Comparison of ENCODE assay signal across 24 mouse cellular contexts in genomic region chr5:105060224-105060623, GRCm38 (mm10).
DNase-seq lines count a peak whose midpoint lies in the region; ATAC-seq lines count a peak whose summit lies in the region.
"Had no signal": no experiment of that assay in that cellular context is flagged by ENCODE, and none has a peak within 500 bp of the region (broad histone marks: within the 10 kb centered on the region; RNA-seq: fewer than 3 reads in every experiment).

No protein-coding gene starts in this region.

- no peaks in the 10 kb centered on the region for H3K4me1 ChIP-seq in forebrain, embryonic 16.5 days (replicated peaks; ENCODE audit: control insufficient read depth, insufficient read depth, low read length)
- H3K4me1 ChIP-seq: forebrain, embryonic 10.5 days; forebrain, embryonic 13.5 days; heart, embryonic 15.5 days; hindbrain, embryonic 12.5 days; hindbrain, embryonic 15.5 days had no signal

- H3K4me2 ChIP-seq in forebrain, embryonic 16.5 days (ENCODE audit: low read length): no peak overlapping the region
- H3K4me2 ChIP-seq: forebrain, embryonic 13.5 days; heart, embryonic 12.5 days; heart, embryonic 15.5 days; hindbrain, embryonic 12.5 days; hindbrain, embryonic 15.5 days had no signal

- WGBS in forebrain, embryonic 16.5 days: 94% methylated on average over 2 of the region's 2 CpGs

- H3K27me3 ChIP-seq in forebrain, embryonic 16.5 days (replicated peaks; ENCODE audit: control insufficient read depth, insufficient read depth, low read length): no peaks in the 10 kb centered on the region
- H3K27me3 ChIP-seq: CH12.LX; forebrain, embryonic 13.5 days; heart, embryonic 12.5 days; heart, embryonic 15.5 days; hindbrain, embryonic 12.5 days; hindbrain, embryonic 15.5 days; Patski had no signal

- no peak overlapping the region for H3K27ac ChIP-seq in forebrain, embryonic 16.5 days (ENCODE audit: low read length)
- H3K27ac ChIP-seq: forebrain, embryonic 10.5 days; forebrain, embryonic 13.5 days; heart, embryonic 15.5 days; hindbrain, embryonic 12.5 days; hindbrain, embryonic 15.5 days had no signal

- no peaks in the 10 kb centered on the region for H3K36me3 ChIP-seq in forebrain, embryonic 16.5 days (ENCODE audit: control insufficient read depth, insufficient read depth)
- H3K36me3 ChIP-seq: forebrain, embryonic 10.5 days; G1E; heart, embryonic 12.5 days; heart, embryonic 15.5 days; hindbrain, embryonic 12.5 days; hindbrain, embryonic 15.5 days had no signal

- H3K9me3 ChIP-seq in forebrain, embryonic 16.5 days (ENCODE audit: control insufficient read depth, low read length): no peaks in the 10 kb centered on the region
- H3K9me3 ChIP-seq: forebrain, embryonic 10.5 days; forebrain, embryonic 13.5 days; heart, embryonic 12.5 days; heart, embryonic 15.5 days; hindbrain, embryonic 12.5 days; hindbrain, embryonic 15.5 days had no signal

- H3K4me3 ChIP-seq in forebrain, embryonic 16.5 days (replicated peaks; ENCODE audit: low read length): no peak overlapping the region
- H3K4me3 ChIP-seq: forebrain, embryonic 10.5 days; forebrain, embryonic 13.5 days; heart, embryonic 12.5 days; heart, embryonic 15.5 days; hindbrain, embryonic 12.5 days; hindbrain, embryonic 15.5 days had no signal

- H3K9ac ChIP-seq in forebrain, embryonic 16.5 days (replicated peaks; ENCODE audit: low read depth, low read length): no peak overlapping the region
- H3K9ac ChIP-seq: forebrain, embryonic 13.5 days; forebrain, postnatal 0 days; heart, embryonic 12.5 days; heart, embryonic 15.5 days; hindbrain, embryonic 12.5 days; hindbrain, embryonic 15.5 days had no signal

- ATAC-seq in forebrain, embryonic 16.5 days: no peak
- ATAC-seq: forebrain, embryonic 13.5 days; forebrain, postnatal 0 days; Patski had no signal

- DNase-seq in thymus, adult 18-20 months: peak; percentile 35 to 71
- DNase-seq in thymus, postnatal 0 days (ENCODE audit: low spot score): peak; percentile 81
- peak; percentile 71 for DNase-seq in thymus, postnatal 25 days
- DNase-seq in ovary, postnatal 14 days (ENCODE audit: low spot score): no peak
- DNase-seq in urinary bladder, postnatal 10 days (ENCODE audit: low spot score): no peak
- DNase-seq: adrenal gland, postnatal 10 days; adrenal gland, postnatal 36 days; B cell, adult 2 months; cerebellum, adult 18-20 months; cerebellum, adult 9-10 months; cerebellum, postnatal 14 days; forebrain, postnatal 0 days; gastrocnemius, postnatal 25 days; heart, adult 18-20 months had no signal

Comparison
In these comparisons a context has a peak if more than half of its experiments do, and no peak if none do; other contexts are left out.
1. DNase-seq: peak in thymus, adult 18-20 months (2 of 2), thymus, postnatal 0 days (single experiment) and thymus, postnatal 25 days (single experiment); none in ovary, postnatal 14 days (single experiment) and urinary bladder, postnatal 10 days (single experiment).